Mouse (Mus musculus): Measurements from ENCODE around the gene Tmbim6. TPM values are rescaled to one million over a fixed set of nuclear protein-coding genes. Genes with fewer than 3 reads are reported as not detected.

Gene Tmbim6
- polyA plus RNA-seq (2017; shearing (Covaris generic)), result 203 TPM

GRCm38 (mm10) chr15:99392486-99393385 is at the start of gene Tmbim6:
Tmbim6 (plus strand) TSS chr15:99392882.

DNA sequence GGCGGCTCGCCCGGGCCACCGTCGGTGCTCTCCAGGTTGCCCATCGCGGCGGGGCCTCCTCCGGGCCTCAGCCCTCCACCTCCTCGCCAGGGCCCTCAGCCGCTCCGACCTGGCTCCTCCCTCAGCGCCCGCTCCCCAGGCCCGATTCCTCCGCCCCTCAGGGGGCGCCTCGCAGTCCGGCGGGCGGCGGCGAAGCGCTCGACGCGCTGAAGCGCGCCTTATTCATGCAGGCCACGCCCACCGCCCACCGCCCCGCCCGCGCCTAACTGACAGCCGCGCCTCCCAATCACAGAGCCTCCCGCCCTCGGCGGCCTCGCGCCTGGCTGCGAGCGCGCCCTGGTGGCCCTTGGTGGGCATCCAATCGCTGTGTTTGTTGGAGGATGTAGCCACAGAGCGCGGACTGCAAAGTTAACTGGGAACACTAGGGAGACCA is 22.4 kb upstream of the Tmbim6 start, which contains the start of gene Fmnl3:
Gene Fmnl3, minus strand, starts transcription at position 224 of the 433 bp plus-strand sequence.

GRCm38 (mm10) chr15:99457606-99458401 is 65.1 kb downstream of the Tmbim6 start, which contains the start of gene Nckap5l:
Nckap5l (minus strand) TSS chr15:99457748.

Other genes starting within 250 kb of the Tmbim6 start
- 3.9 TPM for gene Kcnh3, start 168.0 kb upstream of the Tmbim6 start, polyA plus RNA-seq (2017; shearing (Covaris generic))
- 134 TPM for gene Mcrs1, start 140.9 kb upstream of the Tmbim6 start, polyA plus RNA-seq (2017; shearing (Covaris generic))
- gene Prpf40b, start 97.8 kb upstream of the Tmbim6 start, polyA plus RNA-seq (2017; shearing (Covaris generic)), result 15.9 TPM
- 0.65 TPM for gene Fam186b, start 97.0 kb upstream of the Tmbim6 start, polyA plus RNA-seq (2017; shearing (Covaris generic))
- 22.3 TPM for gene Fmnl3, start 22.4 kb upstream of the Tmbim6 start, polyA plus RNA-seq (2017; shearing (Covaris generic))
- 17.8 TPM for gene Nckap5l, start 64.9 kb downstream of the Tmbim6 start, polyA plus RNA-seq (2017; shearing (Covaris generic))
- gene Bcdin3d, start 81.8 kb downstream of the Tmbim6 start, polyA plus RNA-seq (2017; shearing (Covaris generic)), result 35.6 TPM
- gene Faim2, start 135.3 kb downstream of the Tmbim6 start, polyA plus RNA-seq (2017; shearing (Covaris generic)), result 0.16 TPM
- not detected for gene Aqp2, start 186.2 kb downstream of the Tmbim6 start, polyA plus RNA-seq (2017; shearing (Covaris generic))
- gene Aqp5, start 197.9 kb downstream of the Tmbim6 start, polyA plus RNA-seq (2017; shearing (Covaris generic)), result not detected
- not detected for gene Aqp6, start 208.5 kb downstream of the Tmbim6 start, polyA plus RNA-seq (2017; shearing (Covaris generic))